Mouse (Mus musculus) MEL (cell line): ENCODE data around the gene Scn8a. TPM values are rescaled to one million over a fixed set of nuclear protein-coding genes. Genes with fewer than 3 reads are reported as not detected.

Experiments
- DNase-seq: peaks from one replicate; pipeline ENCODE4 v3.0.0; 2011; ENCODE audit warnings: low read depth, low spot score
- H3K27ac ChIP-seq: 2 replicates; pipeline ENCODE4 v1.5.1; 2012; ENCODE audit warnings: low read depth, mild to moderate bottlenecking, control low read depth, low read length, moderate library complexity; ENCODE audit not compliant: control insufficient read depth
- H3K27me3 ChIP-seq, 2 experiments: fragments of 150-350 bp in 1 of 2; sonication (generic) in 1 of 2; 2 replicates each; pipeline ENCODE4 v1.6.1; 2012; ENCODE audit warnings: low read length in 2 of 2, mild to moderate bottlenecking in 2 of 2, improper control_type of control experiment in 1 of 2, moderate library complexity in 1 of 2; ENCODE audit not compliant: insufficient read depth in 2 of 2, control insufficient read depth in 1 of 2
- H3K36me3 ChIP-seq, 2 experiments: 2 replicates each; pipeline ENCODE4 v1.6.1; 2012 to 2014; ENCODE audit warnings: low read length in 2 of 2, improper control_type of control experiment in 1 of 2, inconsistent platforms in 1 of 2, mild to moderate bottlenecking in 1 of 2; ENCODE audit not compliant: insufficient read depth in 2 of 2, control insufficient read depth in 1 of 2
- H3K4me1 ChIP-seq, 2 experiments: fragments of 150-350 bp in 1 of 2; sonication (generic) in 1 of 2; 2 replicates each; pipeline ENCODE4 v1.6.1; 2012; ENCODE audit warnings: low read length in 2 of 2, improper control_type of control experiment in 1 of 2, mild to moderate bottlenecking in 1 of 2; ENCODE audit not compliant: insufficient read depth in 2 of 2, control insufficient read depth in 1 of 2
- H3K4me3 ChIP-seq, 2 experiments: fragments of 150-350 bp in 1 of 2; sonication (generic) in 1 of 2; 2 replicates each; pipeline ENCODE4 v1.5.1; 2012; ENCODE audit warnings: low read depth in 2 of 2, low read length in 2 of 2, mild to moderate bottlenecking in 2 of 2, moderate library complexity in 2 of 2, control low read depth in 1 of 2, improper control_type of control experiment in 1 of 2; ENCODE audit not compliant: control insufficient read depth in 1 of 2, insufficient read depth in 1 of 2
- H3K79me2 ChIP-seq: 2 replicates; pipeline ENCODE4 v1.6.1; 2012; ENCODE audit warnings: mild to moderate bottlenecking, low read length, moderate library complexity; ENCODE audit not compliant: control insufficient read depth, poor library complexity, insufficient read depth
- H3K9ac ChIP-seq: 2 replicates; pipeline ENCODE4 v1.6.1; 2012; ENCODE audit warnings: low read depth, mild to moderate bottlenecking, control low read depth, low read length, moderate library complexity; ENCODE audit not compliant: control insufficient read depth, poor library complexity, severe bottlenecking
- H3K9me3 ChIP-seq: fragments of 150-350 bp; sonication (generic); replicated peaks from 2 replicates; pipeline ENCODE4 v1.6.1; 2012; ENCODE audit warnings: mild to moderate bottlenecking, low read length, improper control_type of control experiment, moderate library complexity; ENCODE audit not compliant: insufficient read depth
- CHD2 ChIP-seq: IDR thresholded peaks from 2 replicates; pipeline ENCODE4 v1.6.1; 2011; ENCODE audit warnings: low read length, improper control_type of control experiment
- CTCF ChIP-seq, 3 experiments: IDR thresholded peaks in 2 of 3; conservative IDR thresholded peaks in 1 of 3; 2 replicates each; pipeline ENCODE4 v1.5.1; 2011 to 2012; ENCODE audit warnings: low read length in 3 of 3, low read depth in 2 of 3, mild to moderate bottlenecking in 2 of 3, improper control_type of control experiment in 1 of 3, inconsistent platforms in 1 of 3, mixed read lengths in 1 of 3, moderate library complexity in 1 of 3; ENCODE audit not compliant: control insufficient read depth in 1 of 3, insufficient read depth in 1 of 3, poor library complexity in 1 of 3, severe bottlenecking in 1 of 3
- GATA1 ChIP-seq: IDR thresholded peaks from 2 replicates; pipeline ENCODE4 v1.6.1; 2011; ENCODE audit warnings: low read depth, low read length, improper control_type of control experiment
- HCFC1 ChIP-seq: IDR thresholded peaks from 2 replicates; pipeline ENCODE4 v1.6.1; 2012; ENCODE audit warnings: low read depth, mild to moderate bottlenecking, inconsistent platforms, low read length, improper control_type of control experiment, moderate library complexity
- JUND ChIP-seq: IDR thresholded peaks from 2 replicates; pipeline ENCODE4 v1.6.1; 2011; ENCODE audit warnings: low read depth, mild to moderate bottlenecking, improper control_type of control experiment, low read length
- KAT2A ChIP-seq: conservative IDR thresholded peaks from 2 replicates; pipeline ENCODE4 v1.6.1; 2012; ENCODE audit warnings: low read depth, low read length, improper control_type of control experiment, inconsistent platforms
- MAFK ChIP-seq: IDR thresholded peaks from 2 replicates; pipeline ENCODE4 v1.6.1; 2011; ENCODE audit warnings: low read depth, mild to moderate bottlenecking, low read length, improper control_type of control experiment, borderline replicate concordance
- MEF2A ChIP-seq: IDR thresholded peaks from 2 replicates; pipeline ENCODE4 v1.6.1; 2014; ENCODE audit warnings: low read depth, mild to moderate bottlenecking, inconsistent platforms, low read length, improper control_type of control experiment; ENCODE audit not compliant: poor library complexity, insufficient replicate concordance, severe bottlenecking; ENCODE audit errors: extremely low read depth
- MYB ChIP-seq: IDR thresholded peaks from 2 replicates; pipeline ENCODE4 v1.6.1; 2011; ENCODE audit warnings: mild to moderate bottlenecking, low read depth, low read length, improper control_type of control experiment
- MYC ChIP-seq: IDR thresholded peaks from 2 replicates; pipeline ENCODE4 v1.6.1; 2011; ENCODE audit warnings: low read depth, mild to moderate bottlenecking, low read length, improper control_type of control experiment, moderate library complexity
- NRF1 ChIP-seq: IDR thresholded peaks from 2 replicates; pipeline ENCODE4 v1.6.1; 2014; ENCODE audit warnings: low read depth, mild to moderate bottlenecking, inconsistent platforms, low read length, improper control_type of control experiment, moderate library complexity; ENCODE audit not compliant: poor library complexity, insufficient read depth, severe bottlenecking
- POLR2A ChIP-seq, 2 experiments: IDR thresholded peaks; 2 replicates each; pipeline ENCODE4 v1.6.1; 2011 to 2012; ENCODE audit warnings: low read length in 2 of 2, mild to moderate bottlenecking in 2 of 2, control low read depth in 1 of 2, improper control_type of control experiment in 1 of 2, low read depth in 1 of 2, moderate library complexity in 1 of 2; ENCODE audit not compliant: control insufficient read depth in 1 of 2, insufficient read depth in 1 of 2, poor library complexity in 1 of 2
- POLR2AphosphoS5 ChIP-seq: IDR thresholded peaks from 2 replicates; pipeline ENCODE4 v1.6.1; 2012; ENCODE audit warnings: low read depth, borderline replicate concordance, mild to moderate bottlenecking, inconsistent platforms, low read length, moderate library complexity, mixed read lengths
- RAD21 ChIP-seq: IDR thresholded peaks from 2 replicates; pipeline ENCODE4 v1.6.1; 2011; ENCODE audit warnings: mild to moderate bottlenecking, low read depth, low read length, improper control_type of control experiment
- RCOR1 ChIP-seq: IDR thresholded peaks from 2 replicates; pipeline ENCODE4 v1.6.1; 2012; ENCODE audit warnings: low read depth, mild to moderate bottlenecking, inconsistent platforms, low read length, improper control_type of control experiment
- SIN3A ChIP-seq: IDR thresholded peaks from 2 replicates; pipeline ENCODE4 v1.6.1; 2012; ENCODE audit warnings: low read length, improper control_type of control experiment, inconsistent platforms
- SMC3 ChIP-seq: IDR thresholded peaks from 2 replicates; pipeline ENCODE4 v1.6.1; 2011; ENCODE audit warnings: low read depth, low read length, improper control_type of control experiment
- TAL1 ChIP-seq: IDR thresholded peaks from 2 replicates; pipeline ENCODE4 v1.6.1; 2012; ENCODE audit warnings: mild to moderate bottlenecking, inconsistent platforms, low read length, moderate library complexity, mixed read lengths
- UBTF ChIP-seq: IDR thresholded peaks from 2 replicates; pipeline ENCODE4 v1.6.1; 2012; ENCODE audit warnings: low read depth, mild to moderate bottlenecking, inconsistent platforms, low read length, improper control_type of control experiment, moderate library complexity, borderline replicate concordance; ENCODE audit not compliant: insufficient read depth
- ZMIZ1 ChIP-seq: IDR thresholded peaks from 2 replicates; pipeline ENCODE4 v1.6.1; 2012; ENCODE audit warnings: low read depth, mild to moderate bottlenecking, inconsistent platforms, low read length, improper control_type of control experiment, moderate library complexity
- polyA plus RNA-seq, 2 experiments: library from polyadenylated mRNA; stranded (reverse) in 1 of 2; unstranded in 1 of 2; fragments of >175 nt in 1 of 2; fragments of >200 nt in 1 of 2; gene quantifications; 2 replicates each; pipeline versions ENCODE4 v1.2.1 to v1.2.4; 2012; ENCODE audit warnings: low replicate concordance in 2 of 2, low read depth in 1 of 2; ENCODE audit not compliant: insufficient read length in 2 of 2, insufficient read depth in 1 of 2, missing spikeins in 1 of 2
- total RNA-seq: library from RNA; depleted of rRNA; stranded (reverse); fragments of 300-350 nt; gene quantifications from 2 replicates; pipeline ENCODE4 v1.2.3, GENCODE M21; 2012

Gene Scn8a
- total and polyA plus RNA-seq, 3 experiments: 0.01 to 0.08 TPM; not detected in 1

DNA sequence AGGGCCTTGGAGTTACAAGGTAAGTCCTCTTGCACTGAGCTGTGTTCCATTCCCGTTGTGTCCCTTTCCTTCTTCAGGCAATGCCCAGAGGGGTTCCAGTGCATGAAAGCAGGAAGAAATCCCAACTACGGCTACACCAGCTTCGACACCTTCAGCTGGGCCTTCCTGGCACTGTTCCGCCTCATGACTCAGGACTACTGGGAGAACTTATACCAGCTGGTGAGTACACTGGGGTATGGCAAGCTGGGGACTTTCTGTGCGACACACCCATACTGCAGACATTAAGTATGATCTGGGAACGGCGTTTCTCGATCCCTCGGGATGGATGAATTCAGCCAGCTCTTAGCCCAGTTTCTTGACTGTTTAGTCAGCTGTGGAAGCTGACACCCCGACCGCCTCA is 101.8 kb downstream of the Scn8a start (continued):
- no peak for TF ChIP-seq MYB

DNA sequence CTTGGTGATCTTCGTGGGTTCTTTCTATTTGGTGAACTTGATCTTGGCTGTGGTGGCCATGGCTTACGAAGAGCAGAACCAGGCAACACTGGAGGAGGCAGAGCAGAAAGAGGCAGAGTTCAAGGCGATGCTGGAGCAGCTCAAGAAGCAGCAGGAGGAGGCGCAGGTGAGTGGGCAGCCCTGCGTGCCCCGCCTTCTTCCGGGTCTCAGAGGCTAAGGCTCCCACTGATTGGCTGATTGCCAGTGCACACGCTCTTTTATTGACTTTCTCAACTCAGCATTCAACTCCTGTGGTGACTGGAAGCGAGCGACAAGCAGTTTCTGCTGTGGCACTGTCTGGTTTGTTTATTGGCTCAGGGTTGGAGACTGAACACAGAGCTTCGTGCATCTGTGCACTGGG is 103.1 kb downstream of the Scn8a start:
- DNase-seq: no peak
- no peaks in the 10 kb centered on the region for H3K4me1 ChIP-seq
- H3K27me3 ChIP-seq: no peaks in the 10 kb centered on the region
- no peak overlapping the region for H3K9ac ChIP-seq
- no peak overlapping the region for H3K4me3 ChIP-seq
- no peak overlapping the region for H3K27ac ChIP-seq
- TF ChIP-seq SIN3A (no peak), POLR2AphosphoS5 (no peak), MYB (no peak), JUND (no peak), NRF1 (no peak), MAFK (no peak), MEF2A (no peak), UBTF (no peak), KAT2A (no peak), HCFC1 (no peak), RCOR1 (no peak), TAL1 (no peak), CHD2 (no peak), MYC (no peak), POLR2A (IDR thresholded peaks at IDR 0.05; ENCODE audit: control insufficient read depth in 1 of 2, insufficient read depth in 1 of 2, low read depth in 1 of 2, low read length in 2 of 2, poor library complexity in 1 of 2) (no peak), RAD21 (no peak), ZMIZ1 (no peak), GATA1 (no peak), SMC3 (no peak)
- TF ChIP-seq, all 39 proteins: peak for 0
- H3K36me3 ChIP-seq: no peaks in the 10 kb centered on the region
- no peaks in the 10 kb centered on the region for H3K9me3 ChIP-seq
- no peaks in the 10 kb centered on the region for H3K79me2 ChIP-seq

DNA sequence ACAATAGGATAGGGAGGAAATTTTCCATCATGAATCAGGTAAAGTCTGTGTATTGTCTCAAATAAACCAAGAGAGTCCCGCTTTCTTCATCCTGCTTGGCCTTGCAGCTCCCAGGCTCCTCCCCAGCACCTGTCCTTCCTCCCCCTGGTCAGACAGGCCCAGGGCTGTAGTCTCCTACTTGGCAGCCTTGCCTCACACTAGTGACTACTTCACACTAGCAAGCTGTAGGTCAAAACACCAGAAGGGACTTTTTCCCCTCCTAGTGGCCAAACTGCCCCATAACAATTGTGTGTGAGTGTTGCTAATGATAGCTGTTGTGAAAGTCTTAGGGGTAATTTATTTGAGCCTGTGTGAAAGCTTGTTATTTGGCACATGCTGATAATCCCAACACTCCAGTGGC is 105.0 kb downstream of the Scn8a start:
- peak; percentile 13 for DNase-seq
- TF ChIP-seq NRF1 (no peak), CTCF (IDR thresholded peaks at IDR 0.05 in 2 of 3, conservative IDR thresholded peaks at IDR 0.05 in 1 of 3; ENCODE audit: control insufficient read depth in 1 of 3, insufficient read depth in 1 of 3, low read depth in 2 of 3, low read length in 3 of 3, poor library complexity in 1 of 3, severe bottlenecking in 1 of 3) (peak; percentile 14 to 50 (median 34); a peak in 4 of 6 replicates), RAD21 (peak; percentile 43), SMC3 (peak; percentile 57)
- H3K4me3 ChIP-seq: no peak overlapping the region
- no peaks in the 10 kb centered on the region for H3K9me3 ChIP-seq
- no peaks in the 10 kb centered on the region for H3K27me3 ChIP-seq
- H3K27ac ChIP-seq: no peak overlapping the region
- no peaks in the 10 kb centered on the region for H3K36me3 ChIP-seq
- no peaks in the 10 kb centered on the region for H3K4me1 ChIP-seq
- no peak overlapping the region for H3K9ac ChIP-seq
- no peaks in the 10 kb centered on the region for H3K79me2 ChIP-seq
